In genomic region chr8:34438771-34439170, GRCm38 (mm10) we compare ENCODE assay signal across 25 mouse cellular contexts.
DNase-seq lines count a peak whose midpoint lies in the region; ATAC-seq and TF ChIP-seq lines count a peak whose summit lies in the region.
"Had no signal": no experiment of that assay in that cellular context is flagged by ENCODE, and none has a peak within 500 bp of the region (broad histone marks: within the 10 kb centered on the region; RNA-seq: fewer than 3 reads in every experiment).

No protein-coding gene starts in this region.

- H3K27me3 ChIP-seq in forebrain, embryonic 11.5 days (ENCODE audit: control insufficient read depth, insufficient read depth, low read length), result no peaks in the 10 kb centered on the region
- no peaks in the 10 kb centered on the region for H3K27me3 ChIP-seq in forebrain, embryonic 14.5 days (replicated peaks; ENCODE audit: control insufficient read depth, insufficient read depth, low read length)
- H3K27me3 ChIP-seq in kidney, embryonic 15.5 days, result no peaks in the 10 kb centered on the region
- H3K27me3 ChIP-seq in liver, postnatal 0 days (ENCODE audit: insufficient read depth, low read length), result no peaks in the 10 kb centered on the region
- H3K27me3 ChIP-seq in liver, embryonic 11.5 days (replicated peaks; ENCODE audit: control insufficient read depth, insufficient read depth, low read length), result no peaks in the 10 kb centered on the region
- H3K27me3 ChIP-seq: CH12.LX; embryonic facial prominence, embryonic 12.5 days; forebrain, embryonic 12.5 days; forebrain, embryonic 15.5 days; Patski had no signal

- H3K9ac ChIP-seq in forebrain, embryonic 11.5 days (ENCODE audit: low read length), result no peak overlapping the region
- no peak overlapping the region for H3K9ac ChIP-seq in forebrain, embryonic 14.5 days (ENCODE audit: low read length)
- H3K9ac ChIP-seq in kidney, embryonic 15.5 days, result no peak overlapping the region
- H3K9ac ChIP-seq in liver, postnatal 0 days (replicated peaks), result no peak overlapping the region
- no peak overlapping the region for H3K9ac ChIP-seq in liver, embryonic 11.5 days (ENCODE audit: low read depth, low read length)
- H3K9ac ChIP-seq: embryonic facial prominence, embryonic 12.5 days; forebrain, embryonic 12.5 days; forebrain, embryonic 15.5 days; forebrain, postnatal 0 days had no signal

- no peak for TF ChIP-seq EP300 in liver, postnatal 0 days (IDR thresholded peaks at IDR 0.05; ENCODE audit: low read depth)

- DNase-seq in forebrain, embryonic 11.5 days (ENCODE audit: low spot score), result peak; percentile 2
- DNase-seq in forebrain, embryonic 14.5 days (ENCODE audit: low spot score), result no peak
- DNase-seq in kidney, adult 9 months, result peak; percentile 6
- no peak for DNase-seq in liver, postnatal 0 days
- no peak for DNase-seq in liver, embryonic 11.5 days (ENCODE audit: low spot score)
- DNase-seq: adrenal gland, adult 8-10 months; adrenal gland, postnatal 14 days; adrenal gland, postnatal 36 days; B cell, adult 2 months; cerebellum, adult 11-12 months; cerebellum, adult 2 months; cerebellum, adult 9-10 months; cerebellum, postnatal 10 days; cerebellum, postnatal 25 days; forebrain, postnatal 0 days had no signal

- WGBS in forebrain, embryonic 11.5 days, result 84% methylated on average over 2 of the region's 2 CpGs
- WGBS in forebrain, embryonic 14.5 days, result 96% methylated on average over 2 of the region's 2 CpGs
- WGBS in kidney, embryonic 15.5 days, result 83% methylated on average over 2 of the region's 2 CpGs
- WGBS in liver, postnatal 0 days (ENCODE audit: insufficient replicate concordance), result 57% methylated on average over 2 of the region's 2 CpGs
- WGBS in liver, embryonic 11.5 days, result 77% methylated on average over 2 of the region's 2 CpGs

- TF ChIP-seq CTCF in liver, postnatal 0 days (IDR thresholded peaks at IDR 0.05; ENCODE audit: low read depth), result no peak

- no peaks in the 10 kb centered on the region for H3K9me3 ChIP-seq in forebrain, embryonic 11.5 days (ENCODE audit: control insufficient read depth, low read length)
- H3K9me3 ChIP-seq in forebrain, embryonic 14.5 days (replicated peaks; ENCODE audit: control insufficient read depth, low read length), result no peaks in the 10 kb centered on the region
- H3K9me3 ChIP-seq in kidney, embryonic 15.5 days (replicated peaks), result no peaks in the 10 kb centered on the region
- H3K9me3 ChIP-seq in liver, postnatal 0 days (ENCODE audit: low read length), result no peaks in the 10 kb centered on the region
- no peaks in the 10 kb centered on the region for H3K9me3 ChIP-seq in liver, embryonic 11.5 days (ENCODE audit: control insufficient read depth, low read length)
- H3K9me3 ChIP-seq: embryonic facial prominence, embryonic 10.5 days; embryonic facial prominence, embryonic 12.5 days; forebrain, embryonic 12.5 days; forebrain, embryonic 15.5 days; G1E had no signal

- no peaks in the 10 kb centered on the region for H3K4me1 ChIP-seq in forebrain, embryonic 11.5 days (replicated peaks; ENCODE audit: control insufficient read depth, insufficient read depth, low read length)
- H3K4me1 ChIP-seq in forebrain, embryonic 14.5 days (ENCODE audit: control insufficient read depth, insufficient read depth, low read length), result no peaks in the 10 kb centered on the region
- 0 out of 2 replicates have a peak, but pooled peaks cover 2% of the 10 kb centered on the region for H3K4me1 ChIP-seq in kidney, embryonic 15.5 days
- H3K4me1 ChIP-seq in liver, postnatal 0 days (ENCODE audit: insufficient read depth), result peaks cover 6% of the 10 kb centered on the region; the same call in 1 of the 2 replicates
- no peaks in the 10 kb centered on the region for H3K4me1 ChIP-seq in liver, embryonic 11.5 days (replicated peaks; ENCODE audit: control insufficient read depth, insufficient read depth, low read length)
- H3K4me1 ChIP-seq: embryonic facial prominence, embryonic 10.5 days; embryonic facial prominence, embryonic 12.5 days; forebrain, embryonic 12.5 days had no signal

- no peak for ATAC-seq in forebrain, embryonic 11.5 days (replicated peaks; ENCODE audit: low FRiP score)
- no peak for ATAC-seq in forebrain, embryonic 14.5 days
- ATAC-seq in kidney, embryonic 15.5 days (replicated peaks; ENCODE audit: low FRiP score), result no peak
- ATAC-seq in liver, postnatal 0 days, result peak; percentile 29; the same call in 1 of the 2 replicates
- no peak for ATAC-seq in liver, embryonic 11.5 days (replicated peaks; ENCODE audit: low FRiP score)
- ATAC-seq: activated CD4-positive, CD25-positive, alpha-beta regulatory T cell, adult 4 months; CD4-positive, CD25-positive, alpha-beta regulatory T cell, adult 4 months; forebrain, embryonic 15.5 days; forebrain, postnatal 0 days; Patski had no signal

- H3K4me2 ChIP-seq in forebrain, embryonic 11.5 days (ENCODE audit: low read depth, low read length, severe bottlenecking), result no peak overlapping the region
- no peak overlapping the region for H3K4me2 ChIP-seq in forebrain, embryonic 14.5 days (ENCODE audit: low read length)
- H3K4me2 ChIP-seq in kidney, embryonic 15.5 days, result no peak overlapping the region
- H3K4me2 ChIP-seq in liver, postnatal 0 days (ENCODE audit: low read depth, low read length), result no peak overlapping the region
- no peak overlapping the region for H3K4me2 ChIP-seq in liver, embryonic 11.5 days
- H3K4me2 ChIP-seq: embryonic facial prominence, embryonic 12.5 days; forebrain, embryonic 12.5 days; forebrain, embryonic 15.5 days had no signal

- H3K4me3 ChIP-seq in forebrain, embryonic 11.5 days (ENCODE audit: low read depth, low read length), result no peak overlapping the region
- no peak overlapping the region for H3K4me3 ChIP-seq in forebrain, embryonic 14.5 days (ENCODE audit: low read depth, low read length)
- no peak overlapping the region for H3K4me3 ChIP-seq in kidney, embryonic 15.5 days (replicated peaks)
- H3K4me3 ChIP-seq in liver, postnatal 0 days (ENCODE audit: low read depth, low read length), result no peak overlapping the region
- no peak overlapping the region for H3K4me3 ChIP-seq in liver, embryonic 11.5 days (ENCODE audit: low read depth, low read length)
- H3K4me3 ChIP-seq: embryonic facial prominence, embryonic 10.5 days; embryonic facial prominence, embryonic 12.5 days; forebrain, embryonic 12.5 days; forebrain, embryonic 15.5 days had no signal

- no peak overlapping the region for H3K27ac ChIP-seq in forebrain, embryonic 11.5 days (ENCODE audit: low read depth, low read length)
- H3K27ac ChIP-seq in forebrain, embryonic 14.5 days (ENCODE audit: low read depth, low read length), result no peak overlapping the region
- no peak overlapping the region for H3K27ac ChIP-seq in kidney, embryonic 15.5 days
- no peak overlapping the region for H3K27ac ChIP-seq in liver, postnatal 0 days (ENCODE audit: low read depth)
- no peak overlapping the region for H3K27ac ChIP-seq in liver, embryonic 11.5 days (ENCODE audit: low read depth, low read length)
- H3K27ac ChIP-seq: embryonic facial prominence, embryonic 10.5 days; embryonic facial prominence, embryonic 12.5 days; forebrain, embryonic 12.5 days; forebrain, embryonic 15.5 days had no signal

- no peaks in the 10 kb centered on the region for H3K36me3 ChIP-seq in forebrain, embryonic 11.5 days (ENCODE audit: control insufficient read depth, insufficient read depth, low read length)
- no peaks in the 10 kb centered on the region for H3K36me3 ChIP-seq in forebrain, embryonic 14.5 days (ENCODE audit: control insufficient read depth, insufficient read depth, low read length)
- H3K36me3 ChIP-seq in kidney, embryonic 15.5 days, result no peaks in the 10 kb centered on the region
- H3K36me3 ChIP-seq in liver, postnatal 0 days (replicated peaks; ENCODE audit: insufficient read depth, low read length), result no peaks in the 10 kb centered on the region
- H3K36me3 ChIP-seq in liver, embryonic 11.5 days (ENCODE audit: control insufficient read depth, insufficient read depth, low read length), result no peaks in the 10 kb centered on the region
- H3K36me3 ChIP-seq: embryonic facial prominence, embryonic 10.5 days; embryonic facial prominence, embryonic 12.5 days; forebrain, embryonic 12.5 days; forebrain, embryonic 15.5 days; G1E had no signal

Comparison
In these comparisons a context has a peak if more than half of its experiments do, and no peak if none do; other contexts are left out.
1. DNase-seq: peak in forebrain, embryonic 11.5 days (single experiment) and kidney, adult 9 months (single experiment); none in forebrain, embryonic 14.5 days (single experiment), liver, postnatal 0 days (single experiment) and liver, embryonic 11.5 days (single experiment).